Mouse (Mus musculus) neural tube, embryonic 15.5 days (tissue): ENCODE measurements around the gene Zfp988. TPM values are rescaled to one million over a fixed set of nuclear protein-coding genes. Genes with fewer than 3 reads are reported as not detected.
"Not testable (repeated sequence)": the region's sequence is repeated elsewhere in the genome, so short reads cannot be mapped to it uniquely, and the experiment has no call there.

Experiments
- ATAC-seq: fragments of 200-750 bp; cut with Nextera tagmentation; 2 replicates; pipeline ENCODE4 v1.8.0; 2017; ENCODE audit warnings: mild to moderate bottlenecking, moderate TSS enrichment, moderate library complexity; ENCODE audit not compliant: low FRiP score
- H3K27ac ChIP-seq: fragments of 300-500 bp; sonication (generic); replicated peaks from 2 replicates; pipeline ENCODE4 v1.5.1; 2015; ENCODE audit warnings: mild to moderate bottlenecking, inconsistent platforms
- H3K27me3 ChIP-seq: fragments of 300-500 bp; sonication (generic); replicated peaks from 2 replicates; pipeline ENCODE4 v1.6.1; 2015; ENCODE audit warnings: inconsistent platforms
- H3K36me3 ChIP-seq: fragments of 300-500 bp; sonication (generic); 2 replicates; pipeline ENCODE4 v1.6.1; 2015; ENCODE audit warnings: inconsistent platforms
- H3K4me1 ChIP-seq: fragments of 300-500 bp; sonication (generic); 2 replicates; pipeline ENCODE4 v1.6.1; 2015; ENCODE audit warnings: inconsistent platforms
- H3K4me2 ChIP-seq: fragments of 300-500 bp; sonication (generic); 2 replicates; pipeline ENCODE4 v1.6.1; 2015; ENCODE audit warnings: inconsistent platforms, mild to moderate bottlenecking, moderate library complexity
- H3K4me3 ChIP-seq: fragments of 300-500 bp; sonication (generic); replicated peaks from 2 replicates; pipeline ENCODE4 v1.5.1; 2015; ENCODE audit warnings: mild to moderate bottlenecking, inconsistent platforms
- H3K9ac ChIP-seq: fragments of 300-500 bp; sonication (generic); replicated peaks from 2 replicates; pipeline ENCODE4 v1.6.1; 2015; ENCODE audit warnings: mild to moderate bottlenecking, inconsistent platforms
- H3K9me3 ChIP-seq: fragments of 300-500 bp; sonication (generic); replicated peaks from 2 replicates; pipeline ENCODE4 v1.6.1; 2016; ENCODE audit warnings: inconsistent platforms
- WGBS: fragments of 180-500 bp; shearing (Covaris S2); methylation state at CpG from one replicate; pipeline ENCODE4 v1.1.7; 2015; ENCODE audit warnings: mixed read lengths; 5-methylcytosine and 5-hydroxymethylcytosine counted together
- polyA plus RNA-seq: library from polyadenylated mRNA; unstranded; fragments of >200 nt; fragmentation: Nextera tagmentation; extraction: Ambion mirVana; gene quantifications from 2 replicates; pipeline ENCODE4 v1.2.1, GENCODE M21; 2015

Zfp988 gene
- polyA plus RNA-seq, 1 experiment from 2014 or later, result 0.23 TPM

GRCm38 (mm10) chr4:147335691-147336367 is 30.4 kb downstream of the Zfp988 start:
- not testable (repeated sequence) for H3K4me2 ChIP-seq, H3K4me1 ChIP-seq, H3K9ac ChIP-seq, H3K27ac ChIP-seq, H3K27me3 ChIP-seq, H3K36me3 ChIP-seq, H3K4me3 ChIP-seq, ATAC-seq
- WGBS, result 36% methylated on average over 1 of the region's 1 CpGs
- peaks cover 65% of the 10 kb centered on the region for H3K9me3 ChIP-seq

DNA sequence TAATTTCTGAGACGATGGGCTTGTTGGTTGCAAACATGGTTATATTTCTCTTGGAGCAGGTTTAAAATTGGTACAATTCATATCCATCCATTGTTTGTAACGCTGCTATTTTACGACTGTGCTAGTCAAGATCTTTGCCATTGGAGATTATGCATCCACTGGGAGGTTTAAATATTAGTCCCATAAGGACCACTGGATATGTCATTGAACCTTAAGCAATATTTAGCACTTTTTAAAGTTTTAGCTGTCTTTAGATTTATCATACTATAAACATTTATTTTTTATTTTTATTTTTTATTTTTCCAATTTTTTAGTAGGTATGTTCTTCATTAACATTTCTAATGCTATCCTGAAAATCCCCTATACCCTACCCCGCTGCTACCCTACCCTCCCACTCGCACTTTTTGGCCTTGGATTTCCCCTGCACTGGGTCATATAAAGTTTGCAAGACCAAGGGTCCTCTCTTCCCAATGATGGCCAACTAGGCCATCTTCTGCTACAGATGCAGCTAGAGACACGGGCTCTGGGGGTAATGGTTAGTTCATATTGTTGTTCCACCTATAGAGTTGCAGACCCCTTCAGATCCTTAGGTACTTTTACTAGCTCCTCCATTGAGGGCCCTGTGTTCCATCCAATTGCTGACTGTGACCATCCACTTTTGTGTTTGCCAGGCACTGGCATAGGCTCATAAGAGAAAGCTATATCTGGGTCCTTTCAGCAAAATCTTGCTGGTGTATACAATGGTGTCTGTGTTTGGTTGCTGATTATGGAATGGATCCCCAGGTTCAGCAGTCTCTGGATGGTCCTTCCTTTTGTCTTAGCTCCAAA is 31.1 kb downstream of the Zfp988 start:
- H3K4me2 ChIP-seq, H3K4me3 ChIP-seq, H3K27ac ChIP-seq, H3K4me1 ChIP-seq, H3K9ac ChIP-seq, H3K36me3 ChIP-seq, H3K27me3 ChIP-seq: not testable (repeated sequence)
- ATAC-seq, result peak; percentile 41; the same call in 1 of the 2 replicates
- 72% methylated on average over 6 of the region's 6 CpGs for WGBS
- H3K9me3 ChIP-seq, result peaks cover 67% of the 10 kb centered on the region

DNA sequence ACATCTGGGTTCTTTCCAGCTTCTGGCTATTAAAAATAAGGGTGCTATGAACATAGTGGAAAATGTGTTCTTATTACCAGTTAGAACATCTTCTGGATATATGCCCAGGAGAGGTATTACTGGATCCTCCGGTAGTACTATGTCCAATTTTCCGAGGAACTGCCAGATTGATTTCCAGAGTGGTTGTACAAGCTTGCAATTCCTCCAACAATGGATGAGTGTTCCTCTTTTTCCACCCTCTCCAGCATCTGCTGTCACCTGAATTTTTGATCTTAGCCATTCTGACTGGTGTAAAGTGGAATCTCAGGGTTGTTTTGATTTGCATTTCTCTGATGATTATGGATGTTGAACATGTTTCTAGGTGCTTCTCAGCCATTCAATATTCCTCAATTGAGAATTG is 32.0 kb downstream of the Zfp988 start:
- not testable (repeated sequence) for ATAC-seq, H3K27ac ChIP-seq, H3K9ac ChIP-seq, H3K4me2 ChIP-seq, H3K4me1 ChIP-seq, H3K36me3 ChIP-seq, H3K4me3 ChIP-seq, H3K27me3 ChIP-seq
- WGBS, result 88% methylated on average over 2 of the region's 2 CpGs
- peaks cover 67% of the 10 kb centered on the region for H3K9me3 ChIP-seq

DNA sequence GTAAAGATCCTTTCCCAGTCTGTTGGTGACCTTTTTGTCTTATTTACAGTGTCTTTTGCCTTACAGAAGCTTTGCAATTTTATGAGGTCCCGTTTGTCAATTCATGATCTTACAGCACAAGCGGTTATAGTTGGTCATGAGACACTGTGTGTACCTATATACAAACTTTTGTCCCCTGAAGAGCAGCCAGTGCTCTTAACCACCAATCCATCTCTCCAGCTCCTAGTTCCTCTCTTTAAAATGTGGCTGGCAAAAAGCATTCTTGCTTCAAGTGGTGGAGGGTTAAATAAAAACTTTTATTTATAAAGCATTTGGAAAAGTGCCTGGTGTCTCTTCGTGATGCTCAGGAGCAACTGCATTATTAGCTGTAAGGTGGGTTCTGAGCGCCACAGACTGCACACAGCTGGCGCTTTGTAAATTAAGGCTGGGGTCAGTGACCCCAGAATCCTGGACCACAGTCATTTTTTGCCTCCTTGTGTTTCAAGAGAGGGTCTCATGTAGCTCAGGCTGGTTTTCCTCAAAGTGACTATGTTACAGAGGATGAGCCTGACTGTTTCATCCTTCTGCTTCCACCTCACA is 32.6 kb downstream of the Zfp988 start:
- ATAC-seq, result no peak
- Histone ChIP-seq H3K27me3 (no peaks in the 10 kb centered on the region), H3K9ac (no peak overlapping the region)

GRCm38 (mm10) chr4:147338706-147339105 is 33.2 kb downstream of the Zfp988 start:
- not testable (repeated sequence) for H3K4me1 ChIP-seq, ATAC-seq, H3K36me3 ChIP-seq, H3K27me3 ChIP-seq, H3K9ac ChIP-seq, H3K4me3 ChIP-seq, H3K4me2 ChIP-seq, H3K27ac ChIP-seq
- WGBS, result 72% methylated on average over 3 of the region's 3 CpGs
- peaks cover 71% of the 10 kb centered on the region for H3K9me3 ChIP-seq

More for the DNA sequence above, 32.6 kb downstream of the Zfp988 start:
- H3K4me2 ChIP-seq, result no peak overlapping the region
- H3K9me3 ChIP-seq, result peaks cover 68% of the 10 kb centered on the region
- 76% methylated on average over 5 of the region's 5 CpGs for WGBS
- no peaks in the 10 kb centered on the region for H3K4me1 ChIP-seq
- no peak overlapping the region for H3K27ac ChIP-seq
- H3K36me3 ChIP-seq, result no peaks in the 10 kb centered on the region
- H3K4me3 ChIP-seq, result no peak overlapping the region

- 77% methylated on average over 7 of the region's 7 CpGs for WGBS
Observed at GRCm38 (mm10) chr4:147339601-147340219, 34.2 kb downstream of the Zfp988 start.

GRCm38 (mm10) chr4:147340236-147340635 is 34.8 kb downstream of the Zfp988 start:
- H3K36me3 ChIP-seq, H3K9ac ChIP-seq, H3K4me1 ChIP-seq, H3K27me3 ChIP-seq, H3K27ac ChIP-seq, ATAC-seq, H3K4me2 ChIP-seq, H3K4me3 ChIP-seq: not testable (repeated sequence)
- peaks cover 67% of the 10 kb centered on the region for H3K9me3 ChIP-seq
- 71% methylated on average over 3 of the region's 3 CpGs for WGBS

More at GRCm38 (mm10) chr4:147339601-147340219, 34.2 kb downstream of the Zfp988 start:
- H3K4me2 ChIP-seq, H3K4me1 ChIP-seq, ATAC-seq, H3K36me3 ChIP-seq, H3K9ac ChIP-seq, H3K27ac ChIP-seq, H3K27me3 ChIP-seq, H3K4me3 ChIP-seq: not testable (repeated sequence)
- H3K9me3 ChIP-seq, result peaks cover 67% of the 10 kb centered on the region

- peaks cover 63% of the 10 kb centered on the region for H3K9me3 ChIP-seq
- H3K4me1 ChIP-seq, H3K27ac ChIP-seq, H3K27me3 ChIP-seq, H3K36me3 ChIP-seq, H3K4me2 ChIP-seq, H3K4me3 ChIP-seq, H3K9ac ChIP-seq, ATAC-seq: not testable (repeated sequence)
- 84% methylated on average over 3 of the region's 3 CpGs for WGBS
Observed at GRCm38 (mm10) chr4:147340876-147341275, 35.4 kb downstream of the Zfp988 start.

DNA sequence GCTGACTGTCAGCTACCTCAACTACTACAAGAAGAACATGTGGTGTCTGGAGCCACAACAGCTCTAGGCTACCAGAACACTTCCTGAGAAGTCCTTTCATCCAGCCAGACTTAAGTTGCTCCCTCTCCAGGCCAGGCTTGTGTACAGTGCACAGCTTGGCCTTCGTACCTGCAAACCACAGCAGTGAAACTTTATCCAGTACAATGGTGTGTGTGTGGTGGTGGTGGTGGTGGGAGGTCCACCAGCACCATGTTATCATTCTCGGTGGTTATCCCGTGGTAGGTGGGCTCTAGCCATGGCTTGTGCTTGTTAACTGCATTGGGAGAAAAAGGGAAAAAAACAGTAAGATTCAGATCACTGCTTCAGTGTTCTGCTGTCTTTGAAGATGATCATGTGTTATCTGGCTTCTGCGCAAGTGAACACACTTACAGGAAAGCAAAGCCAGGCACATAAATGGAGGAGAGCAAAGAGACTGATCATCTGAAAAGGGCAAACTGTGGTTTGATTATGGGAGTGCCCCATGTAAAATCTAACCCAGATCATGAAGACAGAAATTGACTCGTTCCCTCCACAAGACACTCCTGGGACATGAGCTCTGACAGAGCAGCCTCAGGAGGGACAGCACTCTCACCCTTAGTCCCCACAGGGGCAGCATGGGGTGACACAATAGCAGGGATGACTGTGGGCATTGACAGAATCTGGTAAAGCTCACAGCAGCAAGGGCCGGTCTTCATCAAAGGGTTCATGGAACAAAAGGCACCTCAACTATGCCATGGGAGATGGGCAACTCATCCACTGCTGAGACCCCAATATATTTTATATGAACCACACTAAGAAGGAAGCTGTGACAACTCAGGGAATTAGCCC is 37.8 kb downstream of the Zfp988 start:
- peaks cover 53% of the 10 kb centered on the region for H3K9me3 ChIP-seq
- H3K36me3 ChIP-seq, H3K9ac ChIP-seq, H3K4me1 ChIP-seq, H3K27me3 ChIP-seq, H3K4me3 ChIP-seq, H3K27ac ChIP-seq, H3K4me2 ChIP-seq: not testable (repeated sequence)
- peak; percentile 75; the same call in 1 of the 2 replicates for ATAC-seq
- 79% methylated on average over 6 of the region's 6 CpGs for WGBS

- H3K4me1 ChIP-seq, H3K27me3 ChIP-seq, ATAC-seq, H3K9ac ChIP-seq, H3K4me2 ChIP-seq, H3K27ac ChIP-seq, H3K4me3 ChIP-seq, H3K36me3 ChIP-seq: not testable (repeated sequence)
- WGBS, result 89% methylated on average over 2 of the region's 2 CpGs
- peaks cover 56% of the 10 kb centered on the region for H3K9me3 ChIP-seq
Observed at GRCm38 (mm10) chr4:147345061-147345554, 39.6 kb downstream of the Zfp988 start.
